Mouse (Mus musculus) olfactory bulb, adult 2 months (tissue): Measurements from ENCODE around the gene Ccl26. TPM values are rescaled to one million over a fixed set of nuclear protein-coding genes. Genes with fewer than 3 reads are reported as not detected.
"Not testable (repeated sequence)": the region's sequence is repeated elsewhere in the genome, so short reads cannot be mapped to it uniquely, and the experiment has no call there.

Experiments used
- H3K27ac ChIP-seq: fragments of 200-500 bp; 2 replicates; pipeline ENCODE4 v1.5.1; 2012; ENCODE audit warnings: low read depth, low read length; ENCODE audit not compliant: insufficient read depth
- H3K4me1 ChIP-seq: fragments of 200-500 bp; 2 replicates; pipeline ENCODE4 v1.6.1; 2012; ENCODE audit warnings: low read length; ENCODE audit not compliant: control insufficient read depth, insufficient read depth
- H3K4me3 ChIP-seq: fragments of 200-500 bp; 2 replicates; pipeline ENCODE4 v1.5.1; 2012; ENCODE audit warnings: mild to moderate bottlenecking, low read depth, low read length, moderate library complexity; ENCODE audit not compliant: insufficient read depth
- CTCF ChIP-seq: fragments of 200-500 bp; IDR thresholded peaks from 2 replicates; pipeline ENCODE4 v1.5.1; 2012; ENCODE audit warnings: low read depth, mild to moderate bottlenecking, low read length, moderate library complexity; ENCODE audit not compliant: insufficient read depth
- POLR2A ChIP-seq: fragments of 200-500 bp; IDR thresholded peaks from 2 replicates; pipeline ENCODE4 v1.6.1; 2012; ENCODE audit warnings: mild to moderate bottlenecking, low read depth, low read length, moderate library complexity; ENCODE audit not compliant: insufficient read depth
- WGBS: fragments of 180-500 bp; shearing (Covaris S2); methylation state at CpG from one replicate; pipeline ENCODE4 v1.1.7; 2018; 5-methylcytosine and 5-hydroxymethylcytosine counted together
- polyA plus RNA-seq: library from polyadenylated mRNA; stranded (reverse); fragments of >200 nt; gene quantifications from 2 replicates; pipeline ENCODE4 v1.2.4, GENCODE M21; 2012; ENCODE audit warnings: low replicate concordance; ENCODE audit not compliant: missing spikeins, insufficient read depth, insufficient read length

Ccl26 gene
- polyA plus RNA-seq = not detected in 2 replicates

DNA sequence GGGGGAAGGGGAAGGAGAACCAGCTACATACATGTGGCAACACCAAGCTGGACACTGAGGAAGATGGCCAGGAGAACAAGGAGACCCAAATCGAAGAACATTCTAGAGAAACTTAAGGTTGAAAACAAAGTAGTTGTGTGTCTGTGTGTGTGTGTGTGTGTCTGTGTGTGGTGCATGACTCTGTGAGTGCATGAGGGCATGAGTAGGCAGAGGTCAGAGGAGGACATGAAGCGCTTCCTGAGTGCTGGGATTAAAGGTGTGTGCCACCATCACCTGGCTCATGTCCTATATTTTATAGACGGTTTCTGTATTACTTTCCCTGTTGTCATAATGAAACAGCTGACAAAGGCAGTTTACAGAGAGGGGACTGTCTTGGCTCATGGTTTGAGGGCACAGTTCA is at the start of gene Ccl26:
Gene Ccl26, minus strand, starts transcription at position 101 of the 400 bp plus-strand sequence.
- Histone ChIP-seq H3K4me3 (no peak within 1 kb of the TSS), H3K4me1 (no peaks in the 10 kb centered on the region), H3K27ac (no peak within 1 kb of the TSS)
- TF ChIP-seq POLR2A (no peak), CTCF (no peak)
- 92% methylated on average over 3 of the region's 3 CpGs for WGBS

DNA sequence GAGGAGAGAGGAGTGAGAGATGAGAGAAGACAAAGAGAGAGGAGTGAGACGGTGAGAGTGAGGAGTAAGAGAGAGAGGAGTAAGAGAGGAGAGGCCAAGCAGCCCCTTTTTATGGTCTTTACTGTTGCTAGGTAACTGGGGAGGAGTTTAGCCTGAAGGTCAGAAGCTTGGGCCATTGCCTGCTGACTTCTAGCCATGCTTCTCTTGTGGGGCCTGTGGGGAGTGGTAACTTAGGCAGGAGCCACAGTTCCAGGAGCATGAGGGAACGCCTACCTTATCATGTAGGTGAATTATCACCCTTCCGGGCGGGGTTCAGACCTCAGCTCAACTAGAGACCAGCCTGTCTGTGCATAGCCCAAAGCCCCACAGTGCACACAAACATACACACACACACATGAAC is 46.4 kb upstream of the Ccl26 start:
- Histone ChIP-seq H3K4me3 (no peak overlapping the region), H3K27ac (no peak overlapping the region), H3K4me1 (no peaks in the 10 kb centered on the region)
- WGBS = 83% methylated on average over 4 of the region's 4 CpGs
- TF ChIP-seq POLR2A = no peak
- TF ChIP-seq CTCF = no peak

DNA sequence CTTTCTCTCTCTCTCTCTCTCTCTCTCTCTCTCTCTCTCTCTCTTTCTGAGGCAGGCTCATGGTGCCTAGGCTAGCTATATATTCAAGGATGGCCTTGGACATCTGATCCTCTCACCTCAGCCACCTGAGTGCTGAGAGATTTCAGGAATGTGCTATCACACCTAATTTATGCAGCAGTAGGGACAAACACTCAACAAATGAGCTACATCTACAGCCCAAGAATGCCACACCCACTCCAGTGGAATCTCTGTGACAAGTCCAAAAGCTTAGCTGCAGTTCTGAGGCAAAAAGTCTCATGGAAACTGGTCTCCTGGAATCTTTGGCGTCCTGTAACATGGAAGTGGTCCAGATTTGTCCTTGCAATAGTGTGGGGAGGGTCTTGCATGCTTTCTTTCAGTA is 44.2 kb upstream of the Ccl26 start:
- WGBS = 55% methylated on average over 1 of the region's 1 CpGs

GRCm38 (mm10) chr5:135606717-135607116 is 43.3 kb upstream of the Ccl26 start:
- H3K27ac ChIP-seq, H3K4me1 ChIP-seq, H3K4me3 ChIP-seq: not testable (repeated sequence)
- no CpG with 5 or more reads among the region's 1 CpGs for WGBS

More for the DNA sequence above, 44.2 kb upstream of the Ccl26 start:
- Histone ChIP-seq H3K27ac (no peak overlapping the region), H3K4me1 (no peaks in the 10 kb centered on the region), H3K4me3 (no peak overlapping the region)
- TF ChIP-seq CTCF (no peak), POLR2A (no peak)

- not testable (repeated sequence) for H3K27ac ChIP-seq, H3K4me1 ChIP-seq, H3K4me3 ChIP-seq
- WGBS = no CpG with 5 or more reads among the region's 1 CpGs
Measured at GRCm38 (mm10) chr5:135604643-135605042, 41.3 kb upstream of the Ccl26 start.

- 83% methylated on average over 12 of the region's 12 CpGs for WGBS
- Histone ChIP-seq H3K4me1 (no peaks in the 10 kb centered on the region), H3K4me3 (no peak overlapping the region), H3K27ac (no peak overlapping the region)
- no peak for TF ChIP-seq CTCF
- no peak for TF ChIP-seq POLR2A
Measured at GRCm38 (mm10) chr5:135589996-135590784, 26.8 kb upstream of the Ccl26 start.

DNA sequence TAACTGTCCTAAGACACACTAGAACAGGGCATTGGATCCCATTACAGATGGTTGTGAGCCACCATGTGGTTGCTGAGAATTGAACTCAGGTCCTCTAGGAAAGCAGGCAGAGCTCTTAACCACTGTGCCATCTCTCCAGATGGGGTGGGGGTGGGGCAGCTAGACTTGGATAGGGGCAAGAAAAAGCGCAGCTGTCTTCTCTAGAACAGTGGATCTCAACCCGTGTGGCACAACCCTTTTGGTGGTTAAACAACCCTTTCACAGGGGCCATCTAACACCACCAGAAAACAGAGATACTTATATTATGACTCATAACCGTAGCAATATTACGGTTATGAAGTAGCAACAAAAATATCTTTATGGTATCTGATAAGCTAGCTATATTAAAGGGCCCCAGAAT is 24.4 kb upstream of the Ccl26 start:
- TF ChIP-seq CTCF (no peak), POLR2A (no peak)
- Histone ChIP-seq H3K27ac (no peak overlapping the region), H3K4me3 (no peak overlapping the region), H3K4me1 (no peaks in the 10 kb centered on the region)
- 92% methylated on average over 4 of the region's 4 CpGs for WGBS

DNA sequence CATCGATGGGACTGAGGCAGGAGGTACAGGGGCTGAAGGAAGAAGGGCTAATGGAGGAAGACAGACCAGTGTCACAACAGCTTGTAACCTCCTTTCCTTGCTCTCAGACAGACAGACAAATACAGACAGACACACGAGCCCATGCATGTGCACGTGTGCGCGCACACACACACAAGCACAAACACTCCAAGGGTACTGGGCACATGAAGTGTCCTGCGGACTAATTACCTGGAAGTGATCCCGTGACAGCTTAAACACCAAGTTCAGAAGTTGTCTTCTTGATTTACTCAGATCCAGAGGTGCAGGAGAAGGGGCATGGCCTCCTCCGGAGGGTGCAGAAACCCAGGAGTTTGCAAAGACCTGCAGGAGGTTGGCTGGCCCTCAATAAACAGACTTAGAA is 22.3 kb upstream of the Ccl26 start:
- H3K27ac ChIP-seq = no peak overlapping the region
- no peak overlapping the region for H3K4me3 ChIP-seq
- TF ChIP-seq POLR2A (no peak), CTCF (no peak)
- WGBS = 92% methylated on average over 8 of the region's 8 CpGs
- H3K4me1 ChIP-seq = no peaks in the 10 kb centered on the region

GRCm38 (mm10) chr5:135582330-135582729 is 19.0 kb upstream of the Ccl26 start:
- no peak overlapping the region for H3K4me3 ChIP-seq
- TF ChIP-seq POLR2A = no peak
- TF ChIP-seq CTCF = no peak
- no peak overlapping the region for H3K27ac ChIP-seq
- peaks cover 5% of the 10 kb centered on the region; the same call in 1 of the 2 replicates for H3K4me1 ChIP-seq
- 74% methylated on average over 4 of the region's 4 CpGs for WGBS
